In the genomic region with DNA sequence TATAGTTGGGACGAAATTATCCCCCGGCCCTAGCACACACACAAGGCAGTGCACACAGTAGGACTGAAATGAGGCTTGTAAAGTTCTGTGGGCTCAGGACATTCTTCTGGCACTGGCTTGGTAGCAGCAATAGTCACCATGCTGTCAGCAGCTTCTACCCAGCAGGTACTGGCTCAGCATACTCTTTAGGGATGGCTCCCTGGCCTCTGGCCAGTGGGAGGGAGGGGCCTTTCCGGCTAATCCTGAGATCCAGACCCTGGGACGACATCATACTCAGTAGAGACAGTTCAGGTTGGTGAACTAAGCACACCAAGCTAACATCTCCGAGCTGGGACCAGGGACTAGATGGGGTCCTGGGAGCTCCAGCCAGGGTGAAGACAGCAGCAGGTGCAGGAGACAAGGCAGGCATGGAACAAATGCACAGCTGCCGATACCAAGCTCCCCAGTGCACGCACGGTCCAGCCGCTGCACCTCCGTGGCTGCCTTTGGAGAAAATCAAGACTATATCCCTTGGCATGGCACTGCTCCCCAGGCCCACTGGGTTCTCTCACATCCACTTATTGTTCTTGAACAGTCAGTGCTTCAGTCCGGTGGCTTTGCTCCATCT, we compare ENCODE assay signal across 23 mouse cellular contexts. TPM values are rescaled to one million over a fixed set of nuclear protein-coding genes. Genes with fewer than 3 reads are reported as not detected.
DNase-seq lines count a peak whose midpoint lies in the region; ATAC-seq and TF ChIP-seq lines count a peak whose summit lies in the region.
"Had no signal": no experiment of that assay in that cellular context is flagged by ENCODE, and none has a peak within 500 bp of the region (broad histone marks: within the 10 kb centered on the region; RNA-seq: fewer than 3 reads in every experiment).

No protein-coding gene starts in this region.

- no peaks in the 10 kb centered on the region for H3K36me3 ChIP-seq in kidney, postnatal 0 days (ENCODE audit: insufficient read depth, low read length)
- H3K36me3 ChIP-seq in lung, embryonic 14.5 days (ENCODE audit: insufficient read depth): no peaks in the 10 kb centered on the region
- H3K36me3 ChIP-seq: embryonic facial prominence, embryonic 15.5 days; limb, embryonic 15.5 days had no signal

- no peak overlapping the region for H3K9ac ChIP-seq in kidney, postnatal 0 days (ENCODE audit: low read depth, low read length)
- no peak overlapping the region for H3K9ac ChIP-seq in lung, embryonic 14.5 days
- H3K9ac ChIP-seq: embryonic facial prominence, embryonic 15.5 days; forebrain, postnatal 0 days; limb, embryonic 15.5 days had no signal

- H3K4me3 ChIP-seq in kidney, postnatal 0 days (replicated peaks; ENCODE audit: low read depth, low read length): no peak overlapping the region
- H3K4me3 ChIP-seq in lung, embryonic 14.5 days (ENCODE audit: low read depth, low read length): no peak overlapping the region
- H3K4me3 ChIP-seq in brown adipose tissue, adult 24 weeks (ENCODE audit: insufficient read depth, low read depth, low read length): no peak overlapping the region
- H3K4me3 ChIP-seq: embryonic facial prominence, embryonic 15.5 days; limb, embryonic 15.5 days had no signal

- no peak for ATAC-seq in kidney, postnatal 0 days (replicated peaks; ENCODE audit: low FRiP score, low read depth)
- no peak for ATAC-seq in lung, embryonic 14.5 days (ENCODE audit: insufficient read depth)
- no peak for ATAC-seq in erythroblast, adult 5-6 weeks (replicated peaks; ENCODE audit: low FRiP score, poor library complexity, severe bottlenecking)
- ATAC-seq: lung, postnatal 0 days had no signal

- H3K4me2 ChIP-seq in kidney, postnatal 0 days (ENCODE audit: low read length): no peak overlapping the region
- H3K4me2 ChIP-seq in lung, embryonic 14.5 days: no peak overlapping the region
- H3K4me2 ChIP-seq: embryonic facial prominence, embryonic 15.5 days; heart, embryonic 11.5 days; limb, embryonic 15.5 days; midbrain, embryonic 11.5 days had no signal

- no peaks in the 10 kb centered on the region for H3K27me3 ChIP-seq in kidney, postnatal 0 days (ENCODE audit: insufficient read depth, low read length)
- peaks cover 5% of the 10 kb centered on the region; the same call in 1 of the 2 replicates for H3K27me3 ChIP-seq in lung, embryonic 14.5 days (ENCODE audit: insufficient read depth, low read length)
- H3K27me3 ChIP-seq: embryonic facial prominence, embryonic 15.5 days; limb, embryonic 15.5 days had no signal

- H3K27ac ChIP-seq in kidney, postnatal 0 days: 0 out of 2 replicates have a peak overlapping the region, but pooled peaks have one; percentile 42
- no peak overlapping the region for H3K27ac ChIP-seq in lung, embryonic 14.5 days (ENCODE audit: low read depth)
- H3K27ac ChIP-seq in brown adipose tissue, adult 24 weeks (replicated peaks; ENCODE audit: low read depth, low read length): peak overlapping the region; percentile 98
- H3K27ac ChIP-seq: embryonic facial prominence, embryonic 15.5 days; limb, embryonic 15.5 days had no signal

- no peak for TF ChIP-seq CTCF in kidney, postnatal 0 days (IDR thresholded peaks at IDR 0.05; ENCODE audit: low read depth)
- no peak for TF ChIP-seq CTCF in lung, embryonic 14.5 days (IDR thresholded peaks at IDR 0.05; ENCODE audit: low read depth)

- peak; percentile 79 to 80 for DNase-seq in cerebellum, postnatal 14 days
- no peak for DNase-seq in cerebellum, adult 18-20 months
- no peak for DNase-seq in kidney, postnatal 0 days (ENCODE audit: low spot score)
- DNase-seq in kidney, adult 8-10 months: no peak
- DNase-seq in lung, embryonic 14.5 days: peak; percentile 42
- no peak for DNase-seq in lung, postnatal 10 days
- DNase-seq: adrenal gland, postnatal 25 days; cerebellum, adult 11-12 months; forebrain, postnatal 0 days; kidney, adult 11 months; right cerebral cortex, postnatal 4 days; thymus, postnatal 25 days had no signal

- WGBS in kidney, postnatal 0 days: 59% methylated on average over 11 of the region's 11 CpGs
- WGBS in lung, embryonic 14.5 days: 66% methylated on average over 11 of the region's 11 CpGs

- H3K4me1 ChIP-seq in kidney, postnatal 0 days (replicated peaks; ENCODE audit: insufficient read depth, low read length): peaks cover 21% of the 10 kb centered on the region
- H3K4me1 ChIP-seq in lung, embryonic 14.5 days (ENCODE audit: insufficient read depth): peaks cover 11% of the 10 kb centered on the region
- peaks cover 60% of the 10 kb centered on the region for H3K4me1 ChIP-seq in brown adipose tissue, adult 24 weeks (ENCODE audit: control insufficient read depth, insufficient read depth, insufficient read length, low read length)

- no peaks in the 10 kb centered on the region for H3K9me3 ChIP-seq in kidney, postnatal 0 days (replicated peaks; ENCODE audit: low read length)
- H3K9me3 ChIP-seq in lung, embryonic 14.5 days (ENCODE audit: low read depth, low read length): no peaks in the 10 kb centered on the region
- H3K9me3 ChIP-seq: embryonic facial prominence, embryonic 15.5 days; limb, embryonic 15.5 days had no signal

RNA-seq across cellular contexts. Expression of a gene that starts 42.3 kb away (rescaled TPM):
- polyA plus RNA-seq in kidney, postnatal 0 days (2015; fragmentation: Nextera tagmentation; extraction: Ambion mirVana): 21.0 and 22.1 TPM in 2 replicates
- polyA plus RNA-seq in lung, embryonic 14.5 days (2014; fragmentation: Nextera tagmentation; extraction: Ambion mirVana): 14.3 and 29.3 TPM in 2 replicates
- 2.6 and 12.2 TPM in 2 replicates for polyA plus RNA-seq in brown adipose tissue, adult 24 weeks (2012; ENCODE audit: insufficient read depth, insufficient read length, missing spikeins)
- total RNA-seq in erythroblast, adult 5-6 weeks (2015; ENCODE audit: low replicate concordance): 17.5 and 18.6 TPM in 2 replicates
- 13.0 and 16.4 TPM in 2 replicates for total RNA-seq in erythroblast, adult 5-6 weeks (2017; ENCODE audit: low replicate concordance)

RNA-seq across cellular contexts. Expression of a gene that starts 53.1 kb away (rescaled TPM):
- 4.5 and 5.3 TPM in 2 replicates for polyA plus RNA-seq in kidney, postnatal 0 days (2015; fragmentation: Nextera tagmentation; extraction: Ambion mirVana)
- 12.2 TPM in 1 of 2 replicates, not detected in the other for polyA plus RNA-seq in lung, embryonic 14.5 days (2014; fragmentation: Nextera tagmentation; extraction: Ambion mirVana)
- 16.1 TPM in 1 of 2 replicates, not detected in the other for polyA plus RNA-seq in brown adipose tissue, adult 24 weeks (2012; ENCODE audit: insufficient read depth, insufficient read length, missing spikeins)
- 5.0 TPM in 1 of 2 replicates, not detected in the other for total RNA-seq in erythroblast, adult 5-6 weeks (2015; ENCODE audit: low replicate concordance)
- total RNA-seq in erythroblast, adult 5-6 weeks (2017; ENCODE audit: low replicate concordance): not detected in 2 replicates
- total RNA-seq: forebrain, postnatal 0 days; gastrocnemius, adult 18-20 months had no signal
- polyA plus RNA-seq: forebrain, postnatal 0 days; gonadal fat pad, adult 2 months; heart, embryonic 11.5 days; kidney, embryonic 16.5 days; large intestine, adult 2 months; midbrain, embryonic 11.5 days had no signal

Comparison
In these comparisons a context has a peak if more than half of its experiments do, and no peak if none do; other contexts are left out.
1. DNase-seq: peak in cerebellum, postnatal 14 days (2 of 2) and lung, embryonic 14.5 days (single experiment); none in cerebellum, adult 18-20 months (0 of 2), kidney, postnatal 0 days (single experiment), kidney, adult 8-10 months (0 of 2) and lung, postnatal 10 days (single experiment).